Mouse (Mus musculus) effector memory CD4-positive, alpha-beta T cell, adult 5 months (primary cell): ENCODE results near the gene Ntf5. TPM values are rescaled to one million over a fixed set of nuclear protein-coding genes. Genes with fewer than 3 reads are reported as not detected.

Experiments used
- polyA plus RNA-seq: library from polyadenylated mRNA; unstranded; fragments of 100-300 nt; shearing (Covaris generic); gene quantifications from one replicate; pipeline ENCODE4 v1.2.1, GENCODE M21; 2017

Ntf5 gene
- polyA plus RNA-seq, result 0.19 TPM

GRCm38 (mm10) chr7:45413113-45413863, at the start of gene Ntf5:
Gene Ntf5 (plus strand): TSS chr7:45413695.

GRCm38 (mm10) chr7:45366652-45367019, 46.9 kb upstream of the Ntf5 start, which contains the start of gene Ppfia3:
Gene Ppfia3 (minus strand): TSS chr7:45367019.

GRCm38 (mm10) chr7:45370475-45371311, 42.8 kb upstream of the Ntf5 start, which contains the start of gene Lin7b:
Gene Lin7b (minus strand): TSS chr7:45370583.

GRCm38 (mm10) chr7:45395578-45396336, 17.7 kb upstream of the Ntf5 start, which contains the start of gene Snrnp70:
Gene Snrnp70 (minus strand): TSS chr7:45395742.

GRCm38 (mm10) chr7:45405091-45406075, 8.1 kb upstream of the Ntf5 start, which contains the start of gene Kcna7:
Gene Kcna7 (plus strand): TSS chr7:45405653.

GRCm38 (mm10) chr7:45420615-45420919, 7.1 kb downstream of the Ntf5 start, which contains the start of gene Lhb:
Gene Lhb (plus strand): TSS chr7:45420820.

GRCm38 (mm10) chr7:45434203-45435015, 20.9 kb downstream of the Ntf5 start, which contains the start of gene Gys1:
Gene Gys1 (plus strand): TSS chr7:45434844.

GRCm38 (mm10) chr7:45437521-45438276, 24.2 kb downstream of the Ntf5 start, which contains the start of gene Ruvbl2:
Gene Ruvbl2 (minus strand): TSS chr7:45438096.

GRCm38 (mm10) chr7:45459564-45460140, 46.2 kb downstream of the Ntf5 start, which contains the start of gene Ftl1:
Gene Ftl1 (minus strand): TSS chr7:45459884.

GRCm38 (mm10) chr7:45466283-45467089, 53.0 kb downstream of the Ntf5 start, which contains the start of gene Bax:
Gene Bax (minus strand): TSS chr7:45466898.

Other genes with a start within 250 kb of the Ntf5 start
- gene Slc17a7, start 249.7 kb upstream of the Ntf5 start, polyA plus RNA-seq, result not detected
- gene Gfy, start 234.1 kb upstream of the Ntf5 start, polyA plus RNA-seq, result not detected
- gene Pth2, start 232.7 kb upstream of the Ntf5 start, polyA plus RNA-seq, result not detected
- gene Ccdc155, start 208.8 kb upstream of the Ntf5 start, polyA plus RNA-seq, result not detected
- 32.1 TPM for gene Dkkl1, start 201.5 kb upstream of the Ntf5 start, polyA plus RNA-seq
- 1.2 TPM for gene Tead2, start 197.9 kb upstream of the Ntf5 start, polyA plus RNA-seq
- 391 TPM for gene Cd37, start 174.6 kb upstream of the Ntf5 start, polyA plus RNA-seq
- not detected for gene Slc6a16, start 172.6 kb upstream of the Ntf5 start, polyA plus RNA-seq
- not detected for gene Slc6a21, start 136.2 kb upstream of the Ntf5 start, polyA plus RNA-seq
- gene Trpm4, start 79.9 kb upstream of the Ntf5 start, polyA plus RNA-seq, result 5.3 TPM
- gene Hrc, start 78.4 kb upstream of the Ntf5 start, polyA plus RNA-seq, result not detected
- 0.30 TPM for gene Ppfia3, start 46.7 kb upstream of the Ntf5 start, polyA plus RNA-seq
- not detected for gene Lin7b, start 43.1 kb upstream of the Ntf5 start, polyA plus RNA-seq
- 207 TPM for gene Snrnp70, start 18.0 kb upstream of the Ntf5 start, polyA plus RNA-seq
- not detected for gene Kcna7, start 8.0 kb upstream of the Ntf5 start, polyA plus RNA-seq
- not detected for gene Lhb, start 7.1 kb downstream of the Ntf5 start, polyA plus RNA-seq
- 5.5 TPM for gene Gys1, start 21.1 kb downstream of the Ntf5 start, polyA plus RNA-seq
- 32.9 TPM for gene Ruvbl2, start 24.4 kb downstream of the Ntf5 start, polyA plus RNA-seq
- gene Ftl1, start 46.2 kb downstream of the Ntf5 start, polyA plus RNA-seq, result 2,431 TPM
- gene Bax, start 53.2 kb downstream of the Ntf5 start, polyA plus RNA-seq, result 199 TPM
- 2.3 TPM for gene Tulp2, start 68.2 kb downstream of the Ntf5 start, polyA plus RNA-seq
- gene Gm45808, start 73.1 kb downstream of the Ntf5 start, polyA plus RNA-seq, result not detected
- gene Dhdh, start 75.1 kb downstream of the Ntf5 start, polyA plus RNA-seq, result 0.60 TPM
- gene Nucb1, start 96.7 kb downstream of the Ntf5 start, polyA plus RNA-seq, result 208 TPM
- gene Ppp1r15a, start 112.6 kb downstream of the Ntf5 start, polyA plus RNA-seq, result 868 TPM
- 0.39 TPM for gene Plekha4, start 112.6 kb downstream of the Ntf5 start, polyA plus RNA-seq
- gene Hsd17b14, start 141.2 kb downstream of the Ntf5 start, polyA plus RNA-seq, result 0.64 TPM
- 38.4 TPM for gene Bcat2, start 156.5 kb downstream of the Ntf5 start, polyA plus RNA-seq
- gene Fgf21, start 201.8 kb downstream of the Ntf5 start, polyA plus RNA-seq, result not detected
- 0.21 TPM for gene Fut1, start 203.6 kb downstream of the Ntf5 start, polyA plus RNA-seq
- gene Izumo1, start 208.1 kb downstream of the Ntf5 start, polyA plus RNA-seq, result not detected
- not detected for gene Rasip1, start 213.8 kb downstream of the Ntf5 start, polyA plus RNA-seq
- gene Mamstr, start 226.3 kb downstream of the Ntf5 start, polyA plus RNA-seq, result not detected